Mouse (Mus musculus) urinary bladder, postnatal 14 days (tissue): ENCODE measurements around the gene Dusp15.

ENCODE experiments used
- DNase-seq: peaks from one replicate; pipeline ENCODE4 v3.0.0; 2021; ENCODE audit warnings: low spot score

The Dusp15 gene

GRCm38 (mm10) chr2:152931456-152932160 is 19.9 kb downstream of the Dusp15 start:
- no peak for DNase-seq

DNA sequence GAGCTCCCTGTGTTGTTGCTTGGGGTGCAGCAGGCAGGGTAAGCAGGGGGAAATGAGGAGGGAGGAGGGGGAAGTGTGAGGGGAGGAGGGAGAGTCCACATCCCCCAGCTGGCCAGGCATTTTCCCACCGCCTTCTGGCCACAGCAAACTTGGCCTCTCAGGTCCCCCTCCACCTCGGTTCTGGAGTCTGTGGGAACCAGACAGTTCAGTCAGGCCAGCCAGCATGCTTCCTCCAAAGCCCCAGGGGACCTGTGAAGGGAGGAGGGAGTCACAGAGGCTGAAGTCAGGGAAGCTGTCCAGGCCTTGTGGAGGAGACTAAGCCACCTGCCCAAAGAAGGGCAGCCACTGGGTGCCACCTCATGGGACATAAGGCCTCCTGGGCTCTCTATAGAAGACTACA is 21.2 kb downstream of the Dusp15 start:
- DNase-seq, result no peak

- DNase-seq, result no peak
These were observed 22.5 kb downstream of the Dusp15 start for GRCm38 (mm10) chr2:152928988-152929370.

GRCm38 (mm10) chr2:152928219-152928987 is 23.1 kb downstream of the Dusp15 start:
- DNase-seq, result no peak

GRCm38 (mm10) chr2:152927371-152927770 is 24.1 kb downstream of the Dusp15 start:
- DNase-seq, result no peak

GRCm38 (mm10) chr2:152926896-152927295 is 24.6 kb downstream of the Dusp15 start:
- no peak for DNase-seq

DNA sequence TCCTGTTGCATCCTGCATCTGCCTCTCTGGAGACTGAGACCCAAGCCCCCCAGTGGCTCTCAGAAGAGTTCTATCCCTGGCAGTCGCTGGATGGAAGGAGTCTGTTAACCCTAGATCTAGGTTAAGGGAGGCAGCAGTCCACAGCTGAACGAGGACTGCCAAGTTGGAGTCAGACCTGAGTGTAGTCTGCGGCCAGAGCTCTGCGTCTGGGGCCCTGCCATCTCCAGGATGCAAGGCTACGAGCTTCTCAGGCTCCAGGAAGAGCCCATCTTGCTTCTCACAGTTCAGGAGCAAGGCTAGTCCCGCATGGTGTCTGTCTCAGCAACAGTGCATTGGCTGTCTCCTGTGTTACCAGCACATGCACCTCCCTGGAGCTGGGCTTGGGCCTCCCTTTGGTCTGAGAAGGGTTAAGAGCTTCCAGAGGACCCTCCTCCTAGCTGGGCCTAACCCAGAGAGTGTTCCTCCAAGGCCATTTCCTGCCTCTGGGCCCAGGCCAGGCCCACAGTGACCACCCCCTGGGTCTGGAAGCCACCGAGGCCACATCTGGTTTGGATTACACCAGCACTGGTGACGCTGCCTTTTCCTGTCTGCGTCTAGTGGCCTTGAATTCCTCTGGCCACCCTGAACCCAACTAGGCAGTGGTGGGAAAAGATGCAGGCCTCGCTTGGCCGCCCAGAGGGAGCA is 26.2 kb downstream of the Dusp15 start:
- DNase-seq, result peak; percentile 44

DNA sequence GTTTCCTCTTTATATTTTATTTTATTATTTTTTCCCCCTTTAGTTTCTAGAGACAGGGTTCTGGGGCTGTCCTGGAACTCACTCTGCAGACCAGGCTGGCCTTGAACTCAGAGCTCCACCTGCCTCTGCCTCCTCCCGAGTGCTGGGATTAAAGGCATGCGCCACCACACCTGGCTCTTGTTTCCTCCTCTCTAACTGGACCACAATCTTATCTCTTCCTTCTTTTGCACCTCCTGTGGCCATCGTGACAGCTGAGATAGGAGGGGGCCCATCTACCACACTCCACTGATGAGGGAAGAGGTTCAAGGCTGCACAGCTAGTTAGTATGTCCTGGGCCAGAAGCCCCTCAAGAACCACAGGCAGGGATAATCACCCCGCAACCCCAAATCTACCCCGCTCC is 27.0 kb downstream of the Dusp15 start:
- DNase-seq, result no peak

GRCm38 (mm10) chr2:152924128-152924527 is 27.4 kb downstream of the Dusp15 start:
- DNase-seq, result no peak

DNA sequence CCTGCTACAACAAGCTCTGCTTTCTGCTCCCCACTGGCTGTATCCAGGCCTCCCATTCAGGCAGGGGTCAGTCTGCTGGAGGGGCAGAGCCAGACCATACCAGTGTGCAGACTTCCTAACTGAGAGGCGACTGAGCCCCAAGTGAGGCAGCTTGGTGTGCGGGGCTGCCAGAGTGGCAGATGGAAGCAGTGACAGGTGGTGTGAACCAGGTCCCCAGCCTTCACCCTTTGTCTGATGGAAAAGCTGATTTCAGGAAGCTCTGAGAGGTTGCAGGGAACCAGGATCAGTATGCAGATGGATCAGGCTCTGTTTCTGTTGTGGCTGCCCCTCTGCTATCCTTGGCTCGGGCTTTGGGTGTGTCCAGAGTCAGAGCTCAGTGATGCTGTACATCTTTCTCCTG is 27.9 kb downstream of the Dusp15 start:
- DNase-seq, result no peak

GRCm38 (mm10) chr2:152922376-152922775 is 29.1 kb downstream of the Dusp15 start:
- no peak for DNase-seq

GRCm38 (mm10) chr2:152917671-152918070 is 33.8 kb downstream of the Dusp15 start:
- DNase-seq, result no peak

GRCm38 (mm10) chr2:152916111-152916510 is 35.4 kb downstream of the Dusp15 start:
- DNase-seq, result no peak

DNA sequence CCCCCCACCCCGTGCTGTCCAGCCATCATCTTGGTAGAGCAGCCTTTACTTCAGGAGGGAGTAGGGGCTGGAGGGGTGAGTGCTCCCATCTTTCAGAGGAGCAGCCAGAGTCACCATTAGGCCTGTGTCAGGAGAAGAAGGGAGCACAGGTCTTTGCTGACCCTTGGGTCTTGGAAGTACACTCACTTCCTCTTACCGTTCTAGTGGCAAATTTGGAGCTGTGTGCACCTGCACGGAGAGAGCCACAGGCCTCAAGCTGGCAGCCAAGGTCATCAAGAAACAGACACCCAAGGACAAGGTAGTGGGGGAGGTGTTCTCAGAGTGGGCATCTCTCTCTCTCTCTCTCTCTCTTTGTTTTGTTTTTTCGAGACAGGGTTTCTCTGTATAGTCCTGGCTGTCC is 36.0 kb downstream of the Dusp15 start:
- no peak for DNase-seq

DNA sequence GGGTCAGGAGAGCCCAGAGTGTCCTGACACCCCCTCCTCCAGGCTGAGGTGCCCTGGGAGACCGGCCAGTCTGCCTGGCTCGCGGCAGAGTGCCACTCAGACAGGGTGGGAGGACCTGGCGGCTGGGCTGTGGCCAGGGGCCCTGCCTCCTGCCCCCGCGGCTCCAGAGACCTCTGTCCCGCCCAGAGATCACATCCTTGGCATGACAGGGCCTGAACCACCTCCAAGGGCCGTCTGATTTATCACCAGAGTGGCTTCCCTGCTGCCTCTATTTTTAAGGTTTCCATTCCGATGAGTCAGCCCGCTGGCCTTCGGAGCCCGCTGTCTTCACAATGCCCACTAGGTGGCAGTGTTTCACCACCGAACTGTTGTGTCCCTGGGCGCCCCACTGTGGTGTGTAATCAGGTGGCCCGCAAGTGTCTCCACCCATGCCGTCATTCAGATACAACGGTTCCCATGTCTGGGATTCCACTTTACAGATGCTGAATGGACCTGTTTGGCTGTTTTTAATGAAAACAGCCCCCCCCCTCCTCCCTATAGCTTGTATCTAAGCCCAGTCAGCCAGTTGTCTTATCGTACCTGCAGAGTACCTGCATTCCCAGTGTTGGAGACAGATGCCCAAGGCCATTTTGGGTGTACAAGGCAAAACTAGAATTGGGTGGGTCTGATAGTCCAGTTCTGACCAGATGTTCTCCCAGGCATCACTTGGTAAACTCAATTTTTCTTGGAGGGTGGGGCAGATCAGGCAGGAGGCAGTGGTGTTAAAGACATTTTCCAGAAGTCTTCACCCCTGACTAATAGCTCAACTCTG is 37.0 kb downstream of the Dusp15 start:
- DNase-seq, result peak; percentile 89

- DNase-seq, result no peak
These were observed 38.0 kb downstream of the Dusp15 start for GRCm38 (mm10) chr2:152913471-152913870.

GRCm38 (mm10) chr2:152911432-152911831 is 40.1 kb downstream of the Dusp15 start:
- DNase-seq, result no peak

DNA sequence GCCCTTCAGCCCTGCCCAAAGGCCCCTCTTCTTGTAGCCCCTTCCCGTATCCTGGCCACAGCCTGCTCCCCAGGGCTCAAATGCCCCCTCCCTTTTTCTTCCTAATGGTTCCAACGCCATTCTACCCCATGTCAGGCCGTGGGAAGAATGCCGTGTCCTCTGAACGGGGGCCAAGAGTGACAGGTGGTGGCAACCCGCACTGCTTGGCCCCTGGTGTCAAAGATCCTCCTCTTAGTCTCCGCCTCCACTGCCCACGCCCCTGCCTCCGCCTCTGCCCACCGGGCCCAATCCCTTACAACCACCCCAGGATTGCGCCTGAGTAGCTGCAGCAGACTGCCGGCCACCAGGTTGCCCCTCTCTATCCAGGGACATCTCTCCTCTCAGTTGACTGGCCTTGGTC is 40.5 kb downstream of the Dusp15 start, which contains the start of gene Mylk2:
Gene Mylk2, plus strand, starts transcription at position 322 of the 400 bp plus-strand sequence.
- no peak for DNase-seq

- no peak for DNase-seq
These were observed 41.6 kb downstream of the Dusp15 start for GRCm38 (mm10) chr2:152909848-152910247.

DNA sequence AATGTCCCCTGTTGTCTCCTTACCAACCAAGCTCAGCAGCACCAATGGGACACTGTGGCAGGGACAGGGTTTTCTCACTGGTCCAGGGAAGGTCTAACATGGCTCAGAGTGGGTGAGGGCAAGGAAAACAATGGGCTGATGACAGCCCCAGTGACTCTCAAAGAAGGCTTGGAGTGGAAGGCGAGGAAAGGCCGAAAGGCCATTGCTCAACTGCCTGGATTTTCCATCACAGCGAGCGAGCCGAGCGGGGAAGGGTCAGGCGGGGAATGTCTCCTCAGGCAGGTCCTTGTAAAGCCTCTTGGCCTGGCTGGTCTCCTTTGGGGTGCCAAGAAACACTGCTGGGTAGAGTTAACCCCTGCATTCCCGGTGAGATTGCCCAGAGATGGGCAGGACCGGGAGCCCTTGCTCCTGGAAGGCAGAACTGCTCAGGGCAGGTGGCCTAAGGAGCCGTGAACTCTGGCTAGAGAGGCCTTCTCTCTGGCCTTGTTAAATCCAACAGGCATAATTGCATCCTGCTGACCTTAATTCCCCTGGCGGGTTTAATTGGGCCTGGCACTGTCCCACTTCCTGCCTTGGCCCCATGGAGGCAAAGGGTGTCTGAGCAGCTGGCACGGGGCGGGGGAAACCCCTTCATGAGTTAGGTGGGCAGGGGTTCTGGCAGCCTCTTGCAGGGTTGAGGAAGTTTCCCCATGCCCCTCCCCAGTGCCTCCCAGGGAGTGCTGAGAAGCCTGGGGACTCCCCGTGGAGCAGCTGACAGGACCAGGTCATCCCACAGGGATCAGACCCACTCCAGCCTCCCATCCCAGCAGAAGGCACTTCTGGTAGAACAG is 44.2 kb downstream of the Dusp15 start:
- DNase-seq, result no peak
